Mouse (Mus musculus) ES-E14 (cell line): Measurements from ENCODE around the gene Ly6g6f. TPM values are rescaled to one million over a fixed set of nuclear protein-coding genes. Genes with fewer than 3 reads are reported as not detected.

Experiments
- DNase-seq: peaks from one replicate; pipeline ENCODE4 v3.0.0-alpha.2; 2013; ENCODE audit warnings: low read depth, low spot score
- H3K27ac ChIP-seq: 2 replicates; pipeline ENCODE4 v1.5.1; 2012; ENCODE audit warnings: low read depth, mild to moderate bottlenecking, low read length, moderate library complexity, mixed read lengths; ENCODE audit not compliant: poor library complexity, insufficient read depth, severe bottlenecking
- H3K36me3 ChIP-seq: 2 replicates; pipeline ENCODE4 v1.6.1; 2012; ENCODE audit warnings: mild to moderate bottlenecking, low read length, moderate library complexity, mixed read lengths; ENCODE audit not compliant: control insufficient read depth, poor library complexity, insufficient read depth, severe bottlenecking
- H3K4me1 ChIP-seq, 2 experiments: fragments of 150-350 bp in 1 of 2; sonication (generic) in 1 of 2; 2 replicates each; pipeline ENCODE4 v1.6.1; 2012; ENCODE audit warnings: low read length in 2 of 2, mild to moderate bottlenecking in 1 of 2, mixed read lengths in 1 of 2; ENCODE audit not compliant: control insufficient read depth in 2 of 2, insufficient read depth in 2 of 2, poor library complexity in 1 of 2
- H3K4me3 ChIP-seq, 2 experiments: fragments of 150-350 bp in 1 of 2; sonication (generic) in 1 of 2; 2 replicates each; pipeline ENCODE4 v1.5.1; 2012; ENCODE audit warnings: low read length in 2 of 2, low read depth in 1 of 2, mild to moderate bottlenecking in 1 of 2, mixed read lengths in 1 of 2; ENCODE audit not compliant: insufficient read depth in 1 of 2, poor library complexity in 1 of 2, severe bottlenecking in 1 of 2
- H3K9ac ChIP-seq: 2 replicates; pipeline ENCODE4 v1.6.1; 2012; ENCODE audit warnings: low read depth, mild to moderate bottlenecking, low read length, mixed read lengths; ENCODE audit not compliant: poor library complexity, insufficient read depth, severe bottlenecking
- H3K9me3 ChIP-seq: fragments of 150-350 bp; sonication (generic); 2 replicates; pipeline ENCODE4 v1.6.1; 2012; ENCODE audit warnings: low read depth, mild to moderate bottlenecking, low read length; ENCODE audit not compliant: control insufficient read depth, insufficient read depth
- CHD2 ChIP-seq: IDR thresholded peaks from 2 replicates; pipeline ENCODE4 v1.6.1; 2014; ENCODE audit warnings: mild to moderate bottlenecking, low read depth, low read length, inconsistent platforms
- HCFC1 ChIP-seq: IDR thresholded peaks from 2 replicates; pipeline ENCODE4 v1.6.1; 2012; ENCODE audit warnings: low read length, inconsistent platforms, borderline replicate concordance; ENCODE audit not compliant: insufficient read depth
- MAFK ChIP-seq: IDR thresholded peaks from 2 replicates; pipeline ENCODE4 v1.6.1; 2014; ENCODE audit warnings: mild to moderate bottlenecking, low read depth, low read length, inconsistent platforms; ENCODE audit not compliant: insufficient read depth
- ZC3H11A ChIP-seq: IDR thresholded peaks from 2 replicates; pipeline ENCODE4 v1.6.1; 2012; ENCODE audit warnings: low read depth, mild to moderate bottlenecking, inconsistent platforms, low read length, borderline replicate concordance
- ZNF384 ChIP-seq: IDR thresholded peaks from 2 replicates; pipeline ENCODE4 v1.6.1; 2012; ENCODE audit warnings: low read depth, low read length, inconsistent platforms
- in situ Hi-C, 2 experiments: fragments of 600-800 bp; cut with MboI; formaldehyde crosslinking; loops; one replicate each; pipeline ENCODE4 v1.15.1; 2025; ENCODE audit warnings: low sequenced_read_pairs in 2 of 2, inconsistent platforms in 1 of 2; ENCODE audit not compliant: unreplicated experiment in 2 of 2
- total RNA-seq: library from RNA; depleted of rRNA; stranded (reverse); fragments of 300-350 nt; gene quantifications from 2 replicates; pipeline ENCODE4 v1.2.3, GENCODE M21; 2012; rRNA removed

The Ly6g6f gene
- not detected in 2 replicates for total RNA-seq

GRCm38 (mm10) chr17:35085208-35085865 lies at the start of gene Ly6g6f:
TSS of gene Ly6g6f (minus strand) at chr17:35085610.
- Histone ChIP-seq H3K9me3 (no peaks in the 10 kb centered on the region), H3K4me3 (no peak within 1 kb of the TSS), H3K27ac (no peak within 1 kb of the TSS), H3K4me1 (peaks cover 0 to 3% of the 10 kb centered on the region in 2 experiments; a peak in 1 of 4 replicates), H3K9ac (no peak within 1 kb of the TSS), H3K36me3 (no peaks in the 10 kb centered on the region)
- no peak for DNase-seq
- in situ Hi-C loops, result no loop called here
- TF ChIP-seq HCFC1 (no peak), ZC3H11A (no peak), MAFK (no peak), CHD2 (no peak), ZNF384 (no peak)

GRCm38 (mm10) chr17:35134801-35135590 lies 49.6 kb upstream of the Ly6g6f start, which contains the start of gene Bag6:
TSS of gene Bag6 (plus strand) at chr17:35135178.
- Histone ChIP-seq H3K27ac (peak within 1 kb of the TSS; percentile 94), H3K9me3 (no peaks in the 10 kb centered on the region), H3K36me3 (peaks cover 16% of the 10 kb centered on the region), H3K9ac (peak within 1 kb of the TSS; percentile 98), H3K4me1 (peaks cover 0 to 9% of the 10 kb centered on the region in 2 experiments; a peak in 2 of 4 replicates), H3K4me3 (peak within 1 kb of the TSS; percentile 68 to 95)
- DNase-seq, result peak; percentile 89
- in situ Hi-C loops, result no loop called here
- TF ChIP-seq CHD2, result no peak; the same call in 1 of the 2 replicates
- no peak for TF ChIP-seq ZC3H11A
- peak; percentile 83 for TF ChIP-seq HCFC1
- no peak for TF ChIP-seq ZNF384

GRCm38 (mm10) chr17:35133517-35133916 lies 48.1 kb upstream of the Ly6g6f start:
- peaks cover 4% of the 10 kb centered on the region for H3K36me3 ChIP-seq
- no peak overlapping the region; the same call in 1 of the 2 replicates for H3K9ac ChIP-seq
- no peaks in the 10 kb centered on the region for H3K9me3 ChIP-seq
- DNase-seq, result no peak
- H3K4me3 ChIP-seq, result no peak overlapping the region
- peaks cover 0 to 7% of the 10 kb centered on the region in 2 experiments; a peak in 2 of 4 replicates for H3K4me1 ChIP-seq
- TF ChIP-seq ZNF384 (no peak), HCFC1 (no peak), CHD2 (no peak), ZC3H11A (no peak), MAFK (no peak)
- in situ Hi-C loops, result no loop called here
- H3K27ac ChIP-seq, result no peak overlapping the region

- no peak overlapping the region for H3K27ac ChIP-seq
- peaks cover 0 to 4% of the 10 kb centered on the region in 2 experiments; a peak in 2 of 4 replicates for H3K4me1 ChIP-seq
- TF ChIP-seq MAFK (no peak), ZNF384 (no peak), HCFC1 (no peak), CHD2 (no peak), ZC3H11A (no peak)
- DNase-seq, result no peak
- no peaks in the 10 kb centered on the region for H3K36me3 ChIP-seq
- H3K4me3 ChIP-seq, result no peak overlapping the region
- in situ Hi-C loops, result no loop called here
- no peaks in the 10 kb centered on the region for H3K9me3 ChIP-seq
- H3K9ac ChIP-seq, result no peak overlapping the region
Measured at GRCm38 (mm10) chr17:35132174-35132560, 46.8 kb upstream of the Ly6g6f start.
